Mouse (Mus musculus): ENCODE measurements around the gene R3hdm4. TPM values are rescaled to one million over a fixed set of nuclear protein-coding genes. Genes with fewer than 3 reads are reported as not detected.

Gene R3hdm4
- polyA plus RNA-seq, 1 experiment from 2014 or later: 116 TPM

- H3K27me3 ChIP-seq (replicated peaks; ENCODE audit: control insufficient read depth, insufficient read depth, low read length): 0 out of 2 replicates have a peak, but pooled peaks cover 3% of the 10 kb centered on the region
- H3K27ac ChIP-seq (ENCODE audit: low read length): no peak overlapping the region
- no peaks in the 10 kb centered on the region for H3K9me3 ChIP-seq (ENCODE audit: control insufficient read depth, low read length)
- no peak for ATAC-seq
- H3K4me1 ChIP-seq (ENCODE audit: control insufficient read depth, insufficient read depth, low read length): peaks cover 23% of the 10 kb centered on the region
- no peak overlapping the region for H3K4me2 ChIP-seq (ENCODE audit: low read depth, low read length)
- 66% methylated on average over 4 of the region's 4 CpGs for WGBS
- no peak overlapping the region for H3K9ac ChIP-seq (ENCODE audit: low read depth, low read length)
- H3K36me3 ChIP-seq (ENCODE audit: control insufficient read depth, insufficient read depth, low read length): no peaks in the 10 kb centered on the region
- no peak overlapping the region for H3K4me3 ChIP-seq (ENCODE audit: low read length)
These were observed 36.6 kb downstream of the R3hdm4 start for GRCm38 (mm10) chr10:79884446-79884845.

GRCm38 (mm10) chr10:79883297-79884084, 37.5 kb downstream of the R3hdm4 start:
- H3K4me2 ChIP-seq (ENCODE audit: low read depth, low read length): no peak overlapping the region
- peak overlapping the region; percentile 44 for H3K9ac ChIP-seq (ENCODE audit: low read depth, low read length)
- peaks cover 24% of the 10 kb centered on the region for H3K4me1 ChIP-seq (ENCODE audit: control insufficient read depth, insufficient read depth, low read length)
- 0 out of 2 replicates have a peak, but pooled peaks cover 3% of the 10 kb centered on the region for H3K27me3 ChIP-seq (replicated peaks; ENCODE audit: control insufficient read depth, insufficient read depth, low read length)
- H3K9me3 ChIP-seq (ENCODE audit: control insufficient read depth, low read length): no peaks in the 10 kb centered on the region
- H3K27ac ChIP-seq (ENCODE audit: low read length): no peak overlapping the region
- 0 out of 2 replicates have a peak, but pooled peaks have one; percentile 23 for ATAC-seq
- no peak overlapping the region for H3K4me3 ChIP-seq (ENCODE audit: low read length)
- no peaks in the 10 kb centered on the region for H3K36me3 ChIP-seq (ENCODE audit: control insufficient read depth, insufficient read depth, low read length)
- 20% methylated on average over 22 of the region's 22 CpGs for WGBS

DNA sequence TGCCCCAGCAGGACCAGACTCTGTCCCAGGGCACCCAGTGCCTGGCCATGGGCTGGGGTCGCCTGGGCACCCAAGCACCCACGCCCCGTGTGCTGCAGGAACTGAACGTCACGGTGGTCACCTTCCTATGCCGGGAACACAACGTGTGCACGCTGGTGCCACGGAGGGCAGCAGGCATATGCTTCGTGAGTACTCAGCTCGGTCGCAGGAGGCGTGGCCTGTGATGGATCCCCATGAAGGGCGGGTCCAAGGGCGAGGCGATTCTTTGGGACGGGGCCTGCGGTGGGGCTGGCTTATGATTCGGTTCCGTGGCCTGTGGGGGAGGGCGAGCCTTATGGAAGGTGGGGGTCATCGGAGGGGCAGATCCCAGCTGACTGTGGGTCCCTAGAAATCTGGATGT, 39.0 kb downstream of the R3hdm4 start:
- 7% methylated on average over 22 of the region's 22 CpGs for WGBS
- Histone ChIP-seq H3K36me3 (ENCODE audit: control insufficient read depth, insufficient read depth, low read length) (no peaks in the 10 kb centered on the region), H3K4me3 (ENCODE audit: low read length) (no peak overlapping the region; the same call in 1 of the 2 replicates), H3K27me3 (replicated peaks; ENCODE audit: control insufficient read depth, insufficient read depth, low read length) (0 out of 2 replicates have a peak, but pooled peaks cover 3% of the 10 kb centered on the region), H3K27ac (ENCODE audit: low read length) (no peak overlapping the region), H3K9me3 (ENCODE audit: control insufficient read depth, low read length) (no peaks in the 10 kb centered on the region), H3K4me2 (ENCODE audit: low read depth, low read length) (peak overlapping the region; percentile 53), H3K4me1 (ENCODE audit: control insufficient read depth, insufficient read depth, low read length) (peaks cover 26% of the 10 kb centered on the region), H3K9ac (ENCODE audit: low read depth, low read length) (peak overlapping the region; percentile 49; the same call in 1 of the 2 replicates)
- ATAC-seq: peak; percentile 27; the same call in 1 of the 2 replicates

- no peak overlapping the region for H3K4me2 ChIP-seq (ENCODE audit: low read depth, low read length)
- no peak overlapping the region for H3K4me3 ChIP-seq (ENCODE audit: low read length)
- no peaks in the 10 kb centered on the region for H3K9me3 ChIP-seq (ENCODE audit: control insufficient read depth, low read length)
- H3K27ac ChIP-seq (ENCODE audit: low read length): no peak overlapping the region
- H3K36me3 ChIP-seq (ENCODE audit: control insufficient read depth, insufficient read depth, low read length): no peaks in the 10 kb centered on the region
- 0 out of 2 replicates have a peak overlapping the region, but pooled peaks have one; percentile 2 for H3K9ac ChIP-seq (ENCODE audit: low read depth, low read length)
- H3K4me1 ChIP-seq (ENCODE audit: control insufficient read depth, insufficient read depth, low read length): peaks cover 28% of the 10 kb centered on the region
- 14% methylated on average over 9 of the region's 9 CpGs for WGBS
- 0 out of 2 replicates have a peak, but pooled peaks have one; percentile 31 for ATAC-seq
- H3K27me3 ChIP-seq (replicated peaks; ENCODE audit: control insufficient read depth, insufficient read depth, low read length): 0 out of 2 replicates have a peak, but pooled peaks cover 3% of the 10 kb centered on the region
These were observed 40.3 kb downstream of the R3hdm4 start for GRCm38 (mm10) chr10:79880721-79881120.

- peaks cover 34% of the 10 kb centered on the region for H3K4me1 ChIP-seq (ENCODE audit: control insufficient read depth, insufficient read depth, low read length)
- H3K27ac ChIP-seq (ENCODE audit: low read length): no peak overlapping the region
- H3K4me3 ChIP-seq (ENCODE audit: low read length): no peak overlapping the region
- ATAC-seq: no peak
- 25% methylated on average over 3 of the region's 3 CpGs for WGBS
- no peak overlapping the region for H3K4me2 ChIP-seq (ENCODE audit: low read depth, low read length)
- no peak overlapping the region for H3K9ac ChIP-seq (ENCODE audit: low read depth, low read length)
- no peaks in the 10 kb centered on the region for H3K9me3 ChIP-seq (ENCODE audit: control insufficient read depth, low read length)
- no peaks in the 10 kb centered on the region for H3K36me3 ChIP-seq (ENCODE audit: control insufficient read depth, insufficient read depth, low read length)
- H3K27me3 ChIP-seq (replicated peaks; ENCODE audit: control insufficient read depth, insufficient read depth, low read length): 0 out of 2 replicates have a peak, but pooled peaks cover 3% of the 10 kb centered on the region
These were observed 41.5 kb downstream of the R3hdm4 start for GRCm38 (mm10) chr10:79879527-79879926.

GRCm38 (mm10) chr10:79877757-79878156, 43.3 kb downstream of the R3hdm4 start:
- no peak overlapping the region for H3K4me3 ChIP-seq (ENCODE audit: low read length)
- peaks cover 3% of the 10 kb centered on the region; the same call in 1 of the 2 replicates for H3K27me3 ChIP-seq (replicated peaks; ENCODE audit: control insufficient read depth, insufficient read depth, low read length)
- ATAC-seq: no peak
- H3K4me2 ChIP-seq (ENCODE audit: low read depth, low read length): no peak overlapping the region
- no peaks in the 10 kb centered on the region for H3K9me3 ChIP-seq (ENCODE audit: control insufficient read depth, low read length)
- no peak overlapping the region for H3K27ac ChIP-seq (ENCODE audit: low read length)
- peaks cover 41% of the 10 kb centered on the region for H3K4me1 ChIP-seq (ENCODE audit: control insufficient read depth, insufficient read depth, low read length)
- H3K9ac ChIP-seq (ENCODE audit: low read depth, low read length): no peak overlapping the region
- H3K36me3 ChIP-seq (ENCODE audit: control insufficient read depth, insufficient read depth, low read length): no peaks in the 10 kb centered on the region
- 58% methylated on average over 12 of the region's 12 CpGs for WGBS

- WGBS: 35% methylated on average over 1 of the region's 1 CpGs
- no peak for ATAC-seq
- Histone ChIP-seq H3K9ac (ENCODE audit: low read depth, low read length) (no peak overlapping the region), H3K27ac (ENCODE audit: low read length) (no peak overlapping the region), H3K4me2 (ENCODE audit: low read depth, low read length) (no peak overlapping the region), H3K27me3 (replicated peaks; ENCODE audit: control insufficient read depth, insufficient read depth, low read length) (peaks cover 1% of the 10 kb centered on the region; the same call in 1 of the 2 replicates), H3K4me3 (ENCODE audit: low read length) (no peak overlapping the region), H3K9me3 (ENCODE audit: control insufficient read depth, low read length) (no peaks in the 10 kb centered on the region), H3K36me3 (ENCODE audit: control insufficient read depth, insufficient read depth, low read length) (no peaks in the 10 kb centered on the region), H3K4me1 (ENCODE audit: control insufficient read depth, insufficient read depth, low read length) (peaks cover 39% of the 10 kb centered on the region)
These were observed 43.8 kb downstream of the R3hdm4 start for GRCm38 (mm10) chr10:79877174-79877573.

GRCm38 (mm10) chr10:79874290-79874862, 46.6 kb downstream of the R3hdm4 start, which contains the start of the genes Prtn3 and Plppr3:
Prtn3 (plus strand) TSS chr10:79874476.
Plppr3 (minus strand) TSS chr10:79874634.
- Histone ChIP-seq H3K9me3 (ENCODE audit: control insufficient read depth, low read length) (no peaks in the 10 kb centered on the region), H3K27me3 (replicated peaks; ENCODE audit: control insufficient read depth, insufficient read depth, low read length) (no peaks in the 10 kb centered on the region; the same call in 1 of the 2 replicates), H3K36me3 (ENCODE audit: control insufficient read depth, insufficient read depth, low read length) (no peaks in the 10 kb centered on the region), H3K4me3 (ENCODE audit: low read length) (peak within 1 kb of the TSS; percentile 69), H3K4me1 (ENCODE audit: control insufficient read depth, insufficient read depth, low read length) (peaks cover 20% of the 10 kb centered on the region), H3K4me2 (ENCODE audit: low read depth, low read length) (peak within 1 kb of the TSS; percentile 85), H3K9ac (ENCODE audit: low read depth, low read length) (peak within 1 kb of the TSS; percentile 76), H3K27ac (ENCODE audit: low read length) (peak within 1 kb of the TSS; percentile 28)
- under 1% methylated on average over 50 of the region's 57 CpGs for WGBS
- peak; percentile 78 for ATAC-seq

DNA sequence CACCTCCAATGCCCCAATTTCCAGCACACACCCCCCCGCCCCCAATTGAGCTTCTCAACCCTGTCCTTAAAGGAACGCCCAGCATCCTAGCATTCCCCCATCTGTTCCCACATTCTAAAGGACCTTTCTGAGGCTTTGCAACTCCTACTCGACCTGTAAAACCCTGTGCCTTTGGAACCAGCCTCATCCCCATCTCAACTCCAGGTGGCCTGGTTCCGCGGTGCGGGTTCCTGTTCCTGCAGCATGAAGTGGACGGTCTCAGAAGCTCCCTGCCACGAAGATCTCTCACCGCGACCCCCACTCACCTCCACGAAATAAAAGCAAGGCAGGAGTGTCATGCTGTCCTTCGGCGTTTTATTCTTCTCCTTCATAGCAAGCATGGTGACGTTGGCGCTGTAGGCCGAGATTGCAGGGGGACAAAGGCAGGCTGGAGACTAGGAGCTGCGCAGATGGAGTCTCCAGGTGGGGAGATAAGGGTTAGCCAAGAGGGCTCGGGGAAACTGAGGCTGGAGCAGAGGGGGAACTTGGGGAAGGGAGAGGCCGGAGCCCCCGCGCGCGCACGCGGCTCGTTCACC, 47.2 kb downstream of the R3hdm4 start:
- peaks cover 20% of the 10 kb centered on the region for H3K4me1 ChIP-seq (ENCODE audit: control insufficient read depth, insufficient read depth, low read length)
- WGBS: 2% methylated on average over 26 of the region's 26 CpGs
- peak overlapping the region; percentile 69 for H3K4me3 ChIP-seq (ENCODE audit: low read length)
- ATAC-seq: peak; percentile 5; the same call in 1 of the 2 replicates
- H3K9me3 ChIP-seq (ENCODE audit: control insufficient read depth, low read length): no peaks in the 10 kb centered on the region
- no peaks in the 10 kb centered on the region; the same call in 1 of the 2 replicates for H3K27me3 ChIP-seq (replicated peaks; ENCODE audit: control insufficient read depth, insufficient read depth, low read length)
- H3K9ac ChIP-seq (ENCODE audit: low read depth, low read length): peak overlapping the region; percentile 76
- no peaks in the 10 kb centered on the region for H3K36me3 ChIP-seq (ENCODE audit: control insufficient read depth, insufficient read depth, low read length)
- H3K4me2 ChIP-seq (ENCODE audit: low read depth, low read length): peak overlapping the region; percentile 85
- peak overlapping the region; percentile 8 for H3K27ac ChIP-seq (ENCODE audit: low read length)
